In genomic region chr17:12415031-12415735, GRCm38 (mm10) we compare ENCODE assay signal across 8 mouse cellular contexts. TPM values are rescaled to one million over a fixed set of nuclear protein-coding genes. Genes with fewer than 3 reads are reported as not detected.
DNase-seq lines count a peak whose midpoint lies in the region; ATAC-seq lines count a peak whose summit lies in the region.

No protein-coding gene starts in this region.

- no peaks in the 10 kb centered on the region for H3K36me3 ChIP-seq in hindbrain, embryonic 10.5 days
- no peaks in the 10 kb centered on the region for H3K36me3 ChIP-seq in hindbrain, embryonic 16.5 days (ENCODE audit: control insufficient read depth, insufficient read depth, low read length)
- H3K36me3 ChIP-seq in liver, embryonic 12.5 days: peaks cover 9% of the 10 kb centered on the region

- no peak for ATAC-seq in hindbrain, embryonic 16.5 days
- ATAC-seq in liver, embryonic 12.5 days: peak; percentile 53

- no peaks in the 10 kb centered on the region for H3K9me3 ChIP-seq in hindbrain, embryonic 10.5 days
- H3K9me3 ChIP-seq in hindbrain, embryonic 16.5 days (ENCODE audit: control insufficient read depth, low read length): peaks cover 5% of the 10 kb centered on the region; the same call in 1 of the 2 replicates
- no peaks in the 10 kb centered on the region for H3K9me3 ChIP-seq in liver, embryonic 12.5 days (replicated peaks)

- 44% methylated on average over 15 of the region's 15 CpGs for WGBS in hindbrain, embryonic 10.5 days
- WGBS in hindbrain, embryonic 16.5 days: 53% methylated on average over 15 of the region's 15 CpGs
- 45% methylated on average over 15 of the region's 15 CpGs for WGBS in liver, embryonic 12.5 days (ENCODE audit: insufficient replicate concordance)

- H3K27ac ChIP-seq in hindbrain, embryonic 10.5 days: peak overlapping the region; percentile 45; the same call in 1 of the 2 replicates
- H3K27ac ChIP-seq in hindbrain, embryonic 16.5 days (ENCODE audit: low read depth, low read length): no peak overlapping the region
- H3K27ac ChIP-seq in liver, embryonic 12.5 days: peak overlapping the region; percentile 32; the same call in 1 of the 2 replicates

- H3K4me2 ChIP-seq in hindbrain, embryonic 16.5 days (ENCODE audit: low read length): no peak overlapping the region
- H3K4me2 ChIP-seq in liver, embryonic 12.5 days: no peak overlapping the region

- H3K27me3 ChIP-seq in hindbrain, embryonic 10.5 days (ENCODE audit: insufficient read depth, poor library complexity, severe bottlenecking): no peaks in the 10 kb centered on the region
- H3K27me3 ChIP-seq in hindbrain, embryonic 16.5 days (replicated peaks; ENCODE audit: control insufficient read depth, insufficient read depth, low read length): no peaks in the 10 kb centered on the region
- no peaks in the 10 kb centered on the region for H3K27me3 ChIP-seq in liver, embryonic 12.5 days (replicated peaks)

- H3K9ac ChIP-seq in hindbrain, embryonic 16.5 days (ENCODE audit: low read depth, low read length): no peak overlapping the region
- no peak overlapping the region for H3K9ac ChIP-seq in liver, embryonic 12.5 days

- peak; percentile 27 for DNase-seq in hindbrain, embryonic 10.5 days (ENCODE audit: low spot score)
- peak; percentile 32 for DNase-seq in embryo, embryonic 10 days (ENCODE audit: low spot score)
- peak; percentile 63 for DNase-seq in gastrocnemius, postnatal 25 days
- DNase-seq in frontal cortex, postnatal 25 days (ENCODE audit: low spot score in 2 of 2): no peak
- DNase-seq in spleen, adult 12 weeks (ENCODE audit: low spot score): no peak
- DNase-seq in spleen, adult 18-20 months: no peak

- H3K4me1 ChIP-seq in hindbrain, embryonic 10.5 days (replicated peaks): peaks cover 18% of the 10 kb centered on the region
- H3K4me1 ChIP-seq in hindbrain, embryonic 16.5 days (ENCODE audit: control insufficient read depth, insufficient read depth, low read depth, low read length): no peaks in the 10 kb centered on the region
- H3K4me1 ChIP-seq in liver, embryonic 12.5 days: peaks cover 6% of the 10 kb centered on the region

- H3K4me3 ChIP-seq in hindbrain, embryonic 10.5 days: no peak overlapping the region
- H3K4me3 ChIP-seq in hindbrain, embryonic 16.5 days (ENCODE audit: low read length): no peak overlapping the region
- H3K4me3 ChIP-seq in liver, embryonic 12.5 days: no peak overlapping the region

RNA-seq across cellular contexts. Expression of gene Plg, which starts 36.8 kb away (rescaled TPM):
- polyA plus RNA-seq in hindbrain, embryonic 10.5 days (2016; fragmentation: Nextera tagmentation; extraction: Ambion mirVana): not detected in 2 replicates
- not detected in 2 replicates for polyA plus RNA-seq in hindbrain, embryonic 16.5 days (2015; fragmentation: Nextera tagmentation; extraction: Ambion mirVana)
- not detected for total RNA-seq in gastrocnemius, postnatal 25 days (2021)
- polyA plus RNA-seq in liver, embryonic 12.5 days (2016; fragmentation: Nextera tagmentation; extraction: Ambion mirVana): 139 and 140 TPM in 2 replicates

Comparison
In these comparisons a context has a peak if more than half of its experiments do, and no peak if none do; other contexts are left out.
1. DNase-seq: peak in hindbrain, embryonic 10.5 days (single experiment), embryo, embryonic 10 days (single experiment) and gastrocnemius, postnatal 25 days (single experiment); none in frontal cortex, postnatal 25 days (0 of 2), spleen, adult 12 weeks (single experiment) and spleen, adult 18-20 months (0 of 2).
2. RNA of gene Plg, which starts 36.8 kb away (polyA plus RNA-seq): 139 to 140 TPM in liver, embryonic 12.5 days; not detected in hindbrain, embryonic 16.5 days and not detected in hindbrain, embryonic 10.5 days; every median in the first group is over 100 times any median in the second.